ENCODE assay signal across 15 mouse cellular contexts in genomic region chr1:45363274-45363673, GRCm38 (mm10). TPM values are rescaled to one million over a fixed set of nuclear protein-coding genes. Genes with fewer than 3 reads are reported as not detected.
"Had no signal": no experiment of that assay in that cellular context is flagged by ENCODE, and none has a peak within 500 bp of the region (broad histone marks: within the 10 kb centered on the region; RNA-seq: fewer than 3 reads in every experiment).

No protein-coding gene starts in this region.

- DNase-seq: left cerebral cortex, postnatal 4 days; liver; liver, embryonic 13.5 days; liver, postnatal 0 days; lung, adult 18-20 months; lung, adult 2 months; lung, embryonic 14.5 days; lung, postnatal 10 days; lung, postnatal 14 days; lung, postnatal 36 days; lung, postnatal 4 days; midbrain, embryonic 14.5 days had no signal

RNA-seq across cellular contexts. Expression of gene Col3a1, which starts 51.9 kb away (rescaled TPM):
- total RNA-seq: megakaryocyte progenitor cell, adult 5-6 weeks; megakaryocyte-erythroid progenitor cell, adult 5-6 weeks; monocyte, adult 5-6 weeks had no signal
